Mouse (Mus musculus) forebrain, embryonic 12.5 days (tissue): ENCODE data around the gene Cst8. TPM values are rescaled to one million over a fixed set of nuclear protein-coding genes. Genes with fewer than 3 reads are reported as not detected.
"Not testable (repeated sequence)": the region's sequence is repeated elsewhere in the genome, so short reads cannot be mapped to it uniquely, and the experiment has no call there.

Source experiments
- ATAC-seq: fragments of 200-750 bp; cut with Nextera tagmentation; 2 replicates; pipeline ENCODE4 v1.8.0; 2017; ENCODE audit warnings: moderate TSS enrichment; ENCODE audit not compliant: low FRiP score
- H3K27ac ChIP-seq: fragments of 300-500 bp; sonication (generic); 2 replicates; pipeline ENCODE4 v1.5.1; 2016; ENCODE audit warnings: mild to moderate bottlenecking
- H3K27me3 ChIP-seq: fragments of 300-500 bp; sonication (generic); 2 replicates; pipeline ENCODE4 v1.6.1; 2016; ENCODE audit warnings: mild to moderate bottlenecking
- H3K36me3 ChIP-seq: fragments of 300-500 bp; sonication (generic); replicated peaks from 2 replicates; pipeline ENCODE4 v1.6.1; 2016; ENCODE audit warnings: mild to moderate bottlenecking
- H3K4me1 ChIP-seq: fragments of 300-500 bp; sonication (generic); 2 replicates; pipeline ENCODE4 v1.6.1; 2016
- H3K4me2 ChIP-seq: fragments of 300-500 bp; sonication (generic); 2 replicates; pipeline ENCODE4 v1.6.1; 2016; ENCODE audit warnings: mild to moderate bottlenecking, moderate library complexity
- H3K4me3 ChIP-seq: fragments of 300-500 bp; sonication (generic); replicated peaks from 2 replicates; pipeline ENCODE4 v1.5.1; 2016; ENCODE audit warnings: mild to moderate bottlenecking
- H3K9ac ChIP-seq: fragments of 300-500 bp; sonication (generic); 2 replicates; pipeline ENCODE4 v1.6.1; 2016; ENCODE audit warnings: mild to moderate bottlenecking
- H3K9me3 ChIP-seq: fragments of 300-500 bp; sonication (generic); 2 replicates; pipeline ENCODE4 v1.6.1; 2016
- WGBS: fragments of 180-500 bp; shearing (Covaris S2); methylation state at CpG from one replicate; pipeline ENCODE4 v1.1.7; 2016; 5-methylcytosine and 5-hydroxymethylcytosine counted together
- polyA plus RNA-seq: library from polyadenylated mRNA; unstranded; fragments of >200 nt; fragmentation: Nextera tagmentation; extraction: Ambion mirVana; gene quantifications from 2 replicates; pipeline ENCODE4 v1.2.1, GENCODE M21; 2016

Cst8 gene
- not detected in 2 replicates for polyA plus RNA-seq

DNA sequence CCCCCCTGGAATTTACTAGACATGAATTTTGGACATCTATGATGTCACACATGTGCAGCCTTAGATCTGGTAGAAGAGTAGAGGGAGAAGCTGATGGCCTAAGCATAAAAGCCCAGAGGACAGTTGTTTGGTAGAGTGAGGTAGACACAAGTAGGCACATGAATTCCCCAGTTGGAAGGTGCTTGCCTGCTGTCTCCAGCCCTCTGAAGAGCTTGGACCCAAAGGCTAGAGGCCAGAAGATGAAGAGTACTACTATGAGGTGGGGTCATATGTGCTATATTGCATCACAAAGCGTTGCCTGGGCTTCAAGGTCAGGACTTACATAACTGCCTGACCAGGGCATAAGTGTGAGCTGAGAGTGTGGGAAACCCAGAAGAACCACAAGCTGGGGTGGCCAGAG is at the start of gene Cst8:
Gene Cst8 (plus strand): TSS at position 301 of the 400 bp plus-strand sequence.
- H3K9ac ChIP-seq, result no peak within 1 kb of the TSS
- no peak within 1 kb of the TSS for H3K4me2 ChIP-seq
- 89% methylated on average over 1 of the region's 1 CpGs for WGBS
- H3K4me3 ChIP-seq, result no peak within 1 kb of the TSS
- H3K36me3 ChIP-seq, result no peaks in the 10 kb centered on the region
- no peak for ATAC-seq
- no peaks in the 10 kb centered on the region for H3K27me3 ChIP-seq
- H3K9me3 ChIP-seq, result no peaks in the 10 kb centered on the region
- H3K27ac ChIP-seq, result no peak within 1 kb of the TSS
- no peaks in the 10 kb centered on the region for H3K4me1 ChIP-seq

DNA sequence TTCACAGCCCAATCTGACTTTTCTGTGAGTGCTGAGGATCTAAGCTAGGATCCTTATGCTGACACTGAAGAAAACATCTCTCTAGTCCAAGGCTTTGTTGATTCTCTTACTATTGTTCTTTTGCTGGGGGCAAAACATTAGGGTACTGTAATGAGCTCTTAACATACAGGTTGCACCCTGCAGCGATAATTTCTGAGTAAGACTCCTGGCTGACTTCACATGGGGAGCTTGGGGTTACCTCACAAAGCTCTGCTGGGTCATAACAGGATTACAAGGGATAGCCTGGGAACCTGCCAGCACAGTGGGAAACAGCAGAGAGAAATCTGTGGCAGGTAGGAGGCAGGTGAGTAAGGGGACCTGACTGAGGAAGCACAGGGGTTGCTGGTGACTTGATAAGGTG is 48.5 kb upstream of the Cst8 start, which contains the start of gene Cstl1:
Gene Cstl1 (plus strand): TSS at position 301 of the 400 bp plus-strand sequence.
- no peak within 1 kb of the TSS for H3K9ac ChIP-seq
- 81% methylated on average over 1 of the region's 1 CpGs for WGBS
- no peak within 1 kb of the TSS for H3K4me3 ChIP-seq
- H3K9me3 ChIP-seq, result no peaks in the 10 kb centered on the region
- no peak for ATAC-seq
- H3K4me1 ChIP-seq, result no peaks in the 10 kb centered on the region; the same call in 1 of the 2 replicates
- H3K27ac ChIP-seq, result no peak within 1 kb of the TSS
- peaks cover 4% of the 10 kb centered on the region; the same call in 1 of the 2 replicates for H3K27me3 ChIP-seq
- no peak within 1 kb of the TSS for H3K4me2 ChIP-seq
- no peaks in the 10 kb centered on the region for H3K36me3 ChIP-seq

DNA sequence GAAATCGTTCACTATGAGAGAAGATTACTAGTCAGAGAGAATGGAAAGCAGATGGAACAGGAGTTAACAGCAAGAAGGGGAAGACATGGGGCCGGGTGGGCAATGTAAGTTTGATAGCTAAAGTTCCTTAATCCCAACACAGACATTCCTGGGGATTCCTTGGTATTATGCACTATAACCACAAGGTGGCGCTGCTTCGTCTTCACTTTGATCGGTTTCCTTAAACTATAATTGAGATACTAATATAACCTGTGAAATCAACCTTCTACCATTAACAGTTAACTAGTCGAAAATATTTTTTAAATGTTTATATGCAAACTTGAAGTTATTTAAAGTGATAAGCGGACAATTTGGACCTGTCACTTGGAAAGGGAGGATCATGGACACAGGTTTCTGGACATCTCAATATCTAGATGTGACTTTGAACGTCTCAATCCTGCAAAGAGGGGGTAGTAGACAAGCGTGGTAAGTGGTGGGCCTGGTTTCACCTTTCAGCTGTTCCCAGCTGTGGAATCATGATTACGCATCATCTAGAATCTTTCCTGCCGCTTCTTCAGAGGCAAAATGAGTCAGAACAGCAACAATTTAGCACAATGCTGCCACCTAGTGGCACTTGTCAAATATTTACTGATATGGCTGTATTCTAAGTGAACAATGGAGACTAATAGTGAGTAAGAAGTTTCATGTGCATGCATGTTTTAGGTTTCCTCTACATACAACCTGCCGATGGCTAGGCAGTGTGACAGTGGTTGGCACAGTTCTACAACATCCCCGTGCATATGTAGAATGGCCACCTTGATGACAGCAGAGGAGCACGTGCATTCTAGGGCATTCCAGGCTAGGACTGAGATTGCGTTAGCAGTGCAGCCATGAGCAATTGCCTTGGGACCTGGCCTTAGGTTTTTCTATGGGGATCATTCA is 46.4 kb upstream of the Cst8 start:
- Histone ChIP-seq H3K27ac (no peak overlapping the region), H3K9me3 (no peaks in the 10 kb centered on the region), H3K9ac (0 out of 2 replicates have a peak overlapping the region, but pooled peaks have one; percentile 7), H3K36me3 (no peaks in the 10 kb centered on the region), H3K27me3 (peaks cover 4% of the 10 kb centered on the region; the same call in 1 of the 2 replicates), H3K4me2 (peak overlapping the region; percentile 54), H3K4me1 (no peaks in the 10 kb centered on the region; the same call in 1 of the 2 replicates), H3K4me3 (peak overlapping the region; percentile 28)
- 18% methylated on average over 15 of the region's 15 CpGs for WGBS
- peak; percentile 80 for ATAC-seq

DNA sequence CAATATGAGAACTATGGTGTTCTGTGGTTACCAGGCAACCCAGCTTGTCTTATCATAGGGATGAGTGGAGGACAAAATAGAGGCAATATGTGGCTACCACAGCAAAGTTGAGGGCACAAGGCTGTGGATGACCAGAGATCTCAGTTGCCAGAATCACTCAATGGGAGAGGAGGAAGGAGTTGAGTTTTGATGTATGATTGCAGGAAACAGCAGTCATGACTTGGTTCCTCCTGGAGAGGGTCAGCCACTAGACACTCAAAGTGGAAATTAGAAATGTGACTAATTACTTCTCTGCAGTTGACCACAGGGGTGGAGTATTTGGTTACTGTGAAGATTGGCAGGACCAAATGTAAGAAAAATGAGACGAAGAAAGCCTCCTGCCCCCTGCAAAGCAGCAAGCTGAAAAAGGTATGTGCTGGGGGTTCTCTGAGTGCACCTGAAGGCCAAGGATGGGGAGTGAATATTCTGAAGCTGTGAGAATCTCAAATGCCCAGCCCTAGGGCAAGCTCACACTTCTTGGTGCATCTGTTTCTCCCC is 44.2 kb upstream of the Cst8 start:
- Histone ChIP-seq H3K9ac (no peak overlapping the region), H3K36me3 (no peaks in the 10 kb centered on the region), H3K4me1 (no peaks in the 10 kb centered on the region; the same call in 1 of the 2 replicates), H3K4me3 (no peak overlapping the region), H3K27me3 (peaks cover 4% of the 10 kb centered on the region; the same call in 1 of the 2 replicates), H3K9me3 (no peaks in the 10 kb centered on the region), H3K4me2 (no peak overlapping the region), H3K27ac (no peak overlapping the region)
- WGBS, result 79% methylated on average over 1 of the region's 1 CpGs
- ATAC-seq, result no peak

DNA sequence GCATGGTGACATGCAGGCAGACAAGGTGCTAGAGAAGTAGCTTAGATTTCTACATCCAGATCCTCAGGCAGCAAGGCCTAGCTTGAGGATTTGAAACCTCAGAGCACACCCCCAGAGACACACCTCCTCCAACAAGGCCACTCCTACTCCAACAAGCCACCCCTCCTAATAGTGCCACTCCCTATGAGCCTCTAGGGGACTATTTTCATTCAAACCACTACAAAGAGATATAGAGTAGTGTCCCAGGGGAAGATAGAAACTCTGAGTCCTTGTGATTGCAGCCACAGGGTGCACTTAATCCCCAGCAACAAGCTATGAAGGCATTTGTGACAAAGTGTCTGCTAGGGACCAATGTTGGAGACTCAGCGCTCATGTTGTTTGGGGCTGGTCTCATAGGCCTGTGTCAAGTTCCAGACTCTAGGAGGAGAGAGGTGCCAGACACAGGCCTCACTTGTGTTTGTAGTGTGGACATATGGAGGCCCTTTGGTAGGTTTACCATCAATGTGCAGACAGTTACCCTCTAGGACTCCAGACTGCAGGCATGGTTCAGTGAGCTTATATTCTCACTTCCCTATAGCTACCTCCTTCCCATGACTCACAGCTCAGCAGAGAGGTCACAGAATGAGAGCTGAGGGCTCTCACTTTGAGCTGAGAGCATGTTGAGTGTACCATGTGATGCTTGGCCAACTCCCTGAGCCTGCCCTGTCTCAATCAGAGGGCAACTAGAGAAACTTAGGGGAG is 34.8 kb upstream of the Cst8 start:
- H3K27me3 ChIP-seq, result no peaks in the 10 kb centered on the region
- ATAC-seq, result no peak

DNA sequence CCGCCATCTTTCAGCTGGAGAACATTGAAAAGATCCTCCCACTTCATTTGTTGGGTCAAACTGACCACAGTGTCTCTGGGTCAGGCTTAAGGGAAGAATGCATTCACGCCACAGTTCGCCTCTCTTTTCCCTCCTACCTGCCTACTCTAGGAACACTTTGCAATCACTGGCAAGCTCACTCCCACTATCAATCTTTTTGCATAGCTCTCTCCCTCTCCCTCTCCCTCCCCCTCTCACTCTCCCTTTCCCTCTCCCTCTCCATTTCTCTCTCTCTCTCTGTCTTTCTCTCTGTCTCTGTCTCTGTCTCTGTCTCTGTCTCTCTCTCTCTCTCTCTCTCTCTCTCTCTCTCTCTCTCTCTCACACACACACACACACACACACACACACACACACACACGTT is 27.2 kb upstream of the Cst8 start, which contains the start of gene Cst11:
Gene Cst11 (minus strand): TSS at position 101 of the 400 bp plus-strand sequence.
- H3K4me1 ChIP-seq, H3K4me2 ChIP-seq, ATAC-seq, H3K4me3 ChIP-seq, H3K27ac ChIP-seq, H3K27me3 ChIP-seq, H3K9ac ChIP-seq, H3K36me3 ChIP-seq, H3K9me3 ChIP-seq: not testable (repeated sequence)
- 79% methylated on average over 4 of the region's 4 CpGs for WGBS

More for the DNA sequence above, 34.8 kb upstream of the Cst8 start:
- no peak overlapping the region for H3K27ac ChIP-seq
- no peak overlapping the region for H3K4me3 ChIP-seq
- H3K4me2 ChIP-seq, result no peak overlapping the region
- no peaks in the 10 kb centered on the region for H3K36me3 ChIP-seq
- H3K9ac ChIP-seq, result no peak overlapping the region
- H3K4me1 ChIP-seq, result no peaks in the 10 kb centered on the region
- WGBS, result 93% methylated on average over 1 of the region's 1 CpGs
- H3K9me3 ChIP-seq, result no peaks in the 10 kb centered on the region

DNA sequence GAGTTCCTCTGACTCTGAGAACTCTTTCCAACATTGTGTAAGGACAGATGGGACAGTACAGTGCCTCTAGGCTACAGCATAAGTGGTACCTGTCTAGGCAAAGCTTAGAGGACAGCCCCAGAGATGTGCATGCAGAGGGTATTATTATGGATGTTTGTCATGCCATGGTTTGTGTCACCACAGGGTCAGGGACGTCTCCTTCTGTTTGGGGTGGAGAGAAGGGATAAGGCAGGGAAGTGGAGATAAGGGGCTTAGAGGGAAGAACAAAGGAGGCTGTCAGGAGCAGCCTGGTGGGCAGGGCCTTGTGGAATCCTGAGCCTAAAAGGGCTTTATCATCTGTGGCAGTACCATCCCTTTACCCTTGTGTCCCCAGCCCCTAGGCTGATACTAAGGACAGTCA is 16.9 kb upstream of the Cst8 start, which contains the start of gene 8030411F24Rik:
Gene 8030411F24Rik (plus strand): TSS at position 301 of the 400 bp plus-strand sequence.
- no peak within 1 kb of the TSS for H3K4me3 ChIP-seq
- H3K4me2 ChIP-seq, result no peak within 1 kb of the TSS
- no peak within 1 kb of the TSS for H3K27ac ChIP-seq
- no peaks in the 10 kb centered on the region for H3K27me3 ChIP-seq
- H3K4me1 ChIP-seq, result no peaks in the 10 kb centered on the region
- H3K36me3 ChIP-seq, result no peaks in the 10 kb centered on the region
- 12% methylated on average over 1 of the region's 1 CpGs for WGBS
- ATAC-seq, result no peak
- H3K9me3 ChIP-seq, result no peaks in the 10 kb centered on the region
- no peak within 1 kb of the TSS for H3K9ac ChIP-seq

DNA sequence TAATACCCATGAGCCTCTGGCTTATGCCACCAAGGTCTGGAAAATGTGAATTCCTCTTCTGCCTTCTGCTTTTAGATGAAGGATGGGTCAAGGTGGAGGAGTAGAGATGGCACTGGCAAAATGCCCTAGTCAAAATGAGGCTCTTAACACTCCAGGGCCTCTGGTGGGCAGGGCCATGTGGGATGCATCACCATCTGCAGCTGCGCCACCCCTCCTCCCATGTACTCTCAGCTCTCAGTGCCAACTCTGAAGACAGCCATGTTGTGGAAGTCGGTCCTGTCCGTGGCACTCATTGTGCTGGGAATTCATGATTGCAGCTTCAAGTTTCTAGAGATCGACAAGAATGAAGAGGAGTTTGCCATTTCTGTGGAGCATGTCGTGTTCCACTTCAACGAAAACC is 9.4 kb upstream of the Cst8 start, which contains the start of gene Cst12:
Gene Cst12 (plus strand): TSS at position 220 of the 400 bp plus-strand sequence.
- H3K9ac ChIP-seq, result no peak within 1 kb of the TSS
- H3K27ac ChIP-seq, result no peak within 1 kb of the TSS
- no peak within 1 kb of the TSS for H3K4me3 ChIP-seq
- H3K27me3 ChIP-seq, result no peaks in the 10 kb centered on the region
- no peak for ATAC-seq
- H3K36me3 ChIP-seq, result no peaks in the 10 kb centered on the region
- 92% methylated on average over 6 of the region's 6 CpGs for WGBS
- no peaks in the 10 kb centered on the region for H3K9me3 ChIP-seq
- no peak within 1 kb of the TSS for H3K4me2 ChIP-seq
- no peaks in the 10 kb centered on the region for H3K4me1 ChIP-seq

DNA sequence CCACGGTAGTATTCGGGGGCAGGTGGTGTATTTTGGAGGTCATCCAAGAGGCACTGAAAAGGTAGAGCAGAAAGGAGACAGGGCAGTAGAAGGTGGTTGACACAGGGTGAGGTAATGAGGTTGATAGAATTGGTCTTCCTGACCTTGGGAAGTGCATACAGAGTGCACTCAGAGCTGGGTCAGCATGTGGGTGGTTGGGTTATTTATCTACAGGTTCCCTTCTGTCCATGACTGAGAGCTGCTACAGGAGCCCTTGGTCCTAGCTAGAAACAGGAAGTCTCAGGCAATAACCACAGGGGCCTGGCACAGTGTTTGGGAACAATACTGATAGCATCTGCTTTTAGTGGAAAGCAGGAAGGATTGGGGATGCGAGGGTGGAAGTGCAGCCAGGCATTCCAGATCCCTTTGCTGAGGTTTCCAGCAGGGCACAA is 2.9 kb downstream of the Cst8 start:
- no peak overlapping the region for H3K4me3 ChIP-seq
- H3K4me1 ChIP-seq, result no peaks in the 10 kb centered on the region
- ATAC-seq, result no peak
- H3K9me3 ChIP-seq, result no peaks in the 10 kb centered on the region
- H3K4me2 ChIP-seq, result no peak overlapping the region
- 80% methylated on average over 3 of the region's 3 CpGs for WGBS
- no peak overlapping the region for H3K9ac ChIP-seq
- H3K36me3 ChIP-seq, result no peaks in the 10 kb centered on the region
- no peak overlapping the region for H3K27ac ChIP-seq
- no peaks in the 10 kb centered on the region for H3K27me3 ChIP-seq

DNA sequence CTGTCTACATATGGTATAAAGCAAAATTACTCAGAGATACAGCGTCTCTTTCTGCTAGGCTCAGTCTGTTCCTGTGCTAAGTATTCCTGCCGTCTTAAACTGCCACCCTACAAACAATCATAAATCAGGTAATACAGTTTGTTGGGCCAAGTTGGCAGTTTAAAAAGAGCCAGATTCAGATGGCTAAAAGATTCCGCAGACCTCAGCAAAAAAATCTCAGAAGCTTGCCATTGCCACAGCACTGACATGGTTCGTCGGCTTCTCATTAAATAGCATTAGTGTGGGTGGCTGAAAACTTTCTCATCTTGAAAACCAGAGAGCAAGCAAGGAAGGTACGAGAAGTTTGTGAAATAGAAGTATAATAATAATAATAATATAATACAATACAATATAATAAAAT is 8.1 kb downstream of the Cst8 start:
- no peak overlapping the region for H3K4me2 ChIP-seq
- H3K27me3 ChIP-seq, result no peaks in the 10 kb centered on the region
- H3K4me3 ChIP-seq, result no peak overlapping the region
- no peak overlapping the region for H3K27ac ChIP-seq
- ATAC-seq, result no peak
- no peaks in the 10 kb centered on the region for H3K4me1 ChIP-seq
- WGBS, result 84% methylated on average over 6 of the region's 6 CpGs
- H3K9ac ChIP-seq, result no peak overlapping the region
- no peaks in the 10 kb centered on the region for H3K36me3 ChIP-seq
- no peaks in the 10 kb centered on the region for H3K9me3 ChIP-seq

DNA sequence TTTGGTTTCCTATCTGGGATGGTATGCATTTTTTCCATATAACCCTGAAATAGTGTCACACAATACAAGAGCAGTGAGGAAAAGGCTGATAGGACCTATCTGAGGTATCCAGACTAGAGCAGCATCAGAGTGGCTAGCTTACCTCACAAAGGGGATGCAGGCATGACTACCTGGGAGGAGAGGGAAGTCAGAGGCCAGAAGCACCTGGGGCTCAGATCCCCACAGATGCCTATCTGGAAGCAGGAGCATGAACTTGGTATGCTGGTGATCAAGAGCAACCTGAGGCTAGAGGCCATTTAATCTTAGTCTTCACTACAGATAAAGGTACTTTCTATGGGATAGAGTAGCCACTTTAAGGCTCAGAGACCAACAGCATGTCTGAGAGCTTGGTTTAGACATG is 21.3 kb downstream of the Cst8 start, which contains the start of gene Cst13:
Gene Cst13 (plus strand): TSS at position 173 of the 400 bp plus-strand sequence.
- Histone ChIP-seq H3K4me2 (no peak within 1 kb of the TSS), H3K36me3 (no peaks in the 10 kb centered on the region), H3K4me1 (peaks cover 5% of the 10 kb centered on the region; the same call in 1 of the 2 replicates), H3K4me3 (no peak within 1 kb of the TSS), H3K27me3 (no peaks in the 10 kb centered on the region), H3K9me3 (no peaks in the 10 kb centered on the region), H3K9ac (no peak within 1 kb of the TSS), H3K27ac (no peak within 1 kb of the TSS)
- ATAC-seq, result no peak

DNA sequence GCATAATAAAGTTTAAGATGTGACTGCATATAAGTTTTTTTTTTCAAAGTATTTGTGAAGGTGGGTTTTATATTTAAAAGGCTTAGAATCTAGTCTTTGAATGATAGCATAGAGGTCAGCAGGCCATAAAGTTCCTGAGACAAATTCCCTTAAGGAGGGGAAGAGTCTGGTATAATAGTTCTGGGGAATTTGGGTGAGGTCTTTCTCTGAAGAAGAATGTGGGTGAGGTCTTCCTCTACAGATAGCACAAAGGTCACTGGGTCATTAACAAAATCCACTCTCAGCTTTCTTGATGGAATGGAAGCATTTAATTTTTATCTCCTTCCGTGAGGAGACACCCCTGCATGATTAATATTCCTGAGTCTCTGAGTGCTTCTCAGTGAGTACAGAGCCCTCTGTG is 27.4 kb downstream of the Cst8 start:
- H3K4me1 ChIP-seq, result no peaks in the 10 kb centered on the region
- 52% methylated on average over 1 of the region's 1 CpGs for WGBS
- ATAC-seq, result no peak

More for the DNA sequence above, 27.4 kb downstream of the Cst8 start:
- Histone ChIP-seq H3K9ac (no peak overlapping the region), H3K27me3 (no peaks in the 10 kb centered on the region), H3K36me3 (no peaks in the 10 kb centered on the region), H3K27ac (no peak overlapping the region), H3K9me3 (no peaks in the 10 kb centered on the region), H3K4me2 (no peak overlapping the region), H3K4me3 (no peak overlapping the region)
